Mouse (Mus musculus) gastrocnemius, postnatal 25 days (tissue): ENCODE data around the gene Klhl23. TPM values are rescaled to one million over a fixed set of nuclear protein-coding genes. Genes with fewer than 3 reads are reported as not detected.
"Not testable (repeated sequence)": the region's sequence is repeated elsewhere in the genome, so short reads cannot be mapped to it uniquely, and the experiment has no call there.

Experiments
- DNase-seq: peaks from one replicate; pipeline ENCODE4 v3.0.0; 2022
- long read RNA-seq, 2 experiments: library from polyadenylated mRNA; stranded (forward); transcript quantifications; one replicate each; pipeline ENCODE4 v2.0.0; 2021
- total RNA-seq, 2 experiments: library from RNA; stranded (reverse); gene quantifications; 1 replicate in 1 of 2; 2 replicates in 1 of 2; pipeline ENCODE4 v1.2.3; 2021

Gene Klhl23
- total RNA-seq: 10 to 100 TPM; 14.1 to 19.0 TPM
- long read RNA-seq, experiment 1, full-length matches to known transcripts: 4 of 9 reads
- long read RNA-seq, experiment 1, partial matches to known transcripts: 1 of 9 reads
- long read RNA-seq, experiment 1, other reads (novel, unspliced or antisense): 4 of 9 reads
- long read RNA-seq, experiment 2, full-length matches to known transcripts: 4 of 18 reads
- long read RNA-seq, experiment 2, partial matches to known transcripts: 1 of 18 reads
- long read RNA-seq, experiment 2, other reads (novel, unspliced or antisense): 13 of 18 reads

DNA sequence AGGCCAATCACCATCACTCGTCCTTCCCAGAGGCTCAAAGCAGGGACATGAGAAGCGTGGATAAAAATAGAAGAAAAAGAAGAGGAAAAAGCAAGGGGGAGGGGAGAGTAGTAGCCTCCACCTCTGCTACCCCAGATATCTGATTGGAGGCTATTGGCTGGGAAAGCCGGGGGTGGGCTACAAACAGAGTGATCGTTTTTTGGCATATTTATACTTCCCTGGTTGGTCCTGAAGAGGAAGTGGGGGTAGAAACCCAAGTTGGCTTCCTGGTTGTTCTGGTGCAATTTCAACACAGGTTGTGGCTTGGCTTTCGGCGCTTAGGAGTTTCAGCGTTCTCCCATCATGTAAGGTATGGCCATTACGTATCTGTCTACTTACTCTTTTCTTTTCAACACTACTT, at the start of gene Klhl23:
Gene Klhl23 (plus strand): TSS at position 234 of the 400 bp plus-strand sequence.
- no peak for DNase-seq

DNA sequence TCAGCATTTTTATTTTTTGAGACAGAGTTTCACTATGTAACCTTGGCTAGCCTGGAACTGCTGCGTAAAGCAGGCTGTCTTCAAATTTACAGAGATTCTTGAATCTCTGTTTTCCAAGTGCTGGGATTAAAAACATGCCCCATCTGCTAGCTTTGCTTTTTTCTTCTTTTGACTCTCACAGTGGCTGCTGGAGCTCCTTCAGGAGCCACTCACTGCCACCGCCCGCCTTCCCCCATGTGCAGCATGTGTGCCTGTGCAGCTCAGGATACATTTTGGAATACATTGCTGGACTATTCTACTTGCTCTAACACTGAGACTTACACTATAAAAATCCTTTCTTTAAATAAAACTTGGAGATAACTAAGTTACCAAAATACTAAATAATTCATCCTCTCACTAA, 48.4 kb upstream of the Klhl23 start:
- no peak for DNase-seq

GRCm38 (mm10) chr2:69777985-69778835, 43.5 kb upstream of the Klhl23 start:
- DNase-seq: no peak

DNA sequence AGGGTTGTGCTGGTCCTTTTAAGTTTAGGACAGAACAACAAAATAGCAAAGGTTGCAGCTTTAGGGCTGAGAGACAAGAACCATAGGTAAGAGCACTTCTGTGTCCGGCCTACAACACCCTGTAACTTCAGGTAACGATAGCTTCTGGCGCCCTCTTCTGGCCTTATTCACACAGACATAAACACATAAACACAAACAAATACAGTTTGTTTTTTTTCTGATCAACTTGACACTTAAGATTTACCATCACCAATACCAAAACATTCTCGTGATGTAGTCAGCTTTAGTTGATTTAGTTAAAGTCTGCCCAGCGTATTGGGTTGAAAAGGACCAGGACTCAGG, 42.9 kb upstream of the Klhl23 start:
- DNase-seq: no peak

- DNase-seq: no peak
Measured at GRCm38 (mm10) chr2:69788974-69789373, 32.8 kb upstream of the Klhl23 start.

- DNase-seq: peak; percentile 97
Measured at GRCm38 (mm10) chr2:69789429-69790069, 32.2 kb upstream of the Klhl23 start, which contains the start of the genes Ccdc173 and Phospho2. TSS of gene Ccdc173 (minus strand) at chr2:69789575. TSS of gene Phospho2 (plus strand) at chr2:69789623.

GRCm38 (mm10) chr2:69790285-69790684, 31.5 kb upstream of the Klhl23 start:
- DNase-seq: peak; percentile 77

GRCm38 (mm10) chr2:69790722-69791121, 31.0 kb upstream of the Klhl23 start:
- no peak for DNase-seq

DNA sequence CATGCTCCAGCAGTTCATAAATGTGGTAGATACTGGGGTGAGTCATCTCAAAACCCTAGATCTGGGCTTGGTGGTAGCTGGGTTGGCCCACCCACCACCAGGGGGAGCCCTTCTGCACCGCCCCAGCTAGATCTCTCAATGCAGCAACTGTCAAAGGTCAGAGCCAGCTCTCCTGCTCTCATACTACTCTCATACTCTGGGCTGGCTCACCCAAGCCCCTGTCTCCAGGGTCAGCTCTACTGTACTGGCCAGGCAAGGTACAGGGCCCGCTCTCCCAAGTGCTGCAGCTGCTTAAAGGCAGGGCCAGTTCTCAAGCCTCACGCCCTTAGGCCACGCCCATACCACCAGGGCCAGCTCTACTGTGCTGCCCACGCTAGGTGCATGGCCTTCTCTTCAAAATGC, 18.8 kb upstream of the Klhl23 start:
- DNase-seq: peak; percentile 67

DNA sequence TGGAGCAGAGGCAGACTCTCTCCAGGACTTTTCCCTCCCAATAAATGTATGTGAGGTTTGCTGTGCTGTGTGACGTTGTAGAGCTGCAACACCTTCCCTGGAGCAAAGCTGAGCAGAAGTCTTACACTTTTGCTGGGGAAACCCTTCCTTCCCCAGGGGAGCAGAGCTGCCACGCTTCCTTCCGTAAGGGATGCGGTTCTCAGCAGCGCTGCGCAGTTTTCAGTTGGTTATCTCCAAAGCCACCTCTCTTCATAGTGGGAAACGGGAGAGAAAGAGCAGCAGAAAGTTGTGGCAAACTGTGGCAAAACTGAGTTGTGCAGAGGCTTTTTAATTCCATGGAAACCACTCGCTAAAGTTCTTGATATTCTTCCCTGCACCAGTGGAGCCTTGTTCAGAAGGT, 18.0 kb upstream of the Klhl23 start:
- DNase-seq: no peak

GRCm38 (mm10) chr2:69804663-69805062, 17.1 kb upstream of the Klhl23 start:
- not testable (repeated sequence) for DNase-seq

DNA sequence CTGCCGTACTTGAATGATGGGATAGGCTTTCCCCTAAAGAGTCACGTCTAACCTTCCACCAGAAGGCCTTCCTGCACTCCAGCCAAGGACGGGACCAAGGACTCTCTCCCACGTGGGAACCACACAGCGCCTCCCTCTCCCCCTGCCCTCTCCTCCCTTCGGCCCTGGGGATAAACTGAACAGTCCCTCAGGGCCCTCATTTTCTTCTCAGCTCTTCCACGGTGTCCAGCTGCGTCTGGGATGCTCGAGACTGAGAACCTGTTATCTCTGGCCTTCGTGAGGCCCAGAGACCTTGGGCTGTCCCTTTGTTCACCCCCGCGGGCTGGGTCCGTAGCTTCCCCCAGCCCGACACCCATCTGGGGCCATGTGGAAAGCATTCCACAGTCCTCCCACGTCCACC, 11.6 kb upstream of the Klhl23 start:
- no peak for DNase-seq

DNA sequence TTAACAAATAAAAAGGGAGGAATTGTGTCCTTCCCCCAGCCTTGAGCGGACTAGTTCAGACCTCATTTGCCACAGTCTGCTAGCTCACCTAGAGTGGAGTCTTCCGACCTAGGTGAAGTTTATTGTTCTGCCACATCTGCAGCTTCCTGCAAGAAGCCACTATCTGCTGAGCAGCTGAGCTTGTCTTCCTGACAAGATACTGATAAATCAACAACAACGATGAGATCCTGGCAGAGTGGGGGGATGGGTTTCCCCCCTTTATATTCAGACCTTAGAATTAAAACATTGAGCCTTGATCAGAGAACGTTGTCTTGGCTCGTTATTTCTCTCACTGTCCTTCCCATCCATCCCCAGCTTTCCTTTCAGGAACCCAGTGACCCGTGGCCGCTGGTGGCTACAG, 10.4 kb upstream of the Klhl23 start:
- DNase-seq: not testable (repeated sequence)

DNA sequence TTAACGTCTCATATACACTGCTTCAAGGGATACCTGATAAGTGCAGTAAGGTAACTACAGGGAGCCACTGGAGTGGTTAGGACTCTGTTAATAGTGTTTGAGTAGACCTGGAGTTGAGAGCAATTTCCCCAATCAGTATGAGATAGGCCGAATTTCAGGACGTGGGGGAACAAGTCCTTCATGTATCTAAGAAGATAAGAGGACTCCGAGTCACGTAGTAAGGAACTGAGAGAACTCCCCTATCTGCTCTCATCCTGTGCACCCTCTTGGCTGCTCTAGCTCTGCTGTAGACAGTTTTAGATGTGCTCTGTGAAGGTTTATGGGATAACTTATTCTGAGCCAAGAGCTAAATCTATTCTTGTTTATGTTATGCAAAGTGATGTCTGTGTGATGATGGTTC, 5.2 kb upstream of the Klhl23 start:
- DNase-seq: no peak

DNA sequence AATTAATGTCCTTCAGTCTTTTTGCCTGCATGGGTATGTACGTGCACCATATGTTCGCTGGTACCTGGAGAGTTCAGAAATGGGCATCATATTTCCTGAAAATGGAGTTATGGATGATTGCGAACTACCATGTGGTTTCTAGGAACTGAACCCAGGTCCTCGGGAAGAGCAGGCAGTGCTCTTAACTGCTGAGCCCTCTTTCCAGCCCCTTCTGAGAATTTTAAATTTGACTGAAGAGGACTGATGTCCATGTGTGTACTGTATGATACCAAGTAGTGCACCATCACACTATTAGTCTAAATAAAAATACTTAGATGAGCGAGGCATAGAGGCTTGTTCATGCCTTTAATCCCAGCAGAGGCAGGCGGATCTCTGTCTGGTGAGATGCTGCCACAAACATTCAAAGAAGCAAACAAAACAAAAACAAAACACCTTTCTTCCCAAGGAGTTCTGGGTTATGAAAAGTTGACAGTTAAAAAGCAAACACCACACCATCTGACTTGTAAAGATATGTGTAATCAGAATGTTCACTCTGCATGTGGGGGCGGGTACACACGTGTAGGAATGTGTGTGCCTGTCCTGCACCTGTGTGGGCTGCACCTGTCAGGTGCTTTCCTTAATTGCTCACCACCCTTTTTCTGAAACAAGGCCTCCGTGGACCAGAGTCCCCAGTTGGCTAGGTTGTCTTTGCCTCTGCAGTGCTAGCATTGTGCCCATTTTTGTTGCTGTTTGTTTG, 3.2 kb upstream of the Klhl23 start:
- no peak for DNase-seq

- DNase-seq: no peak
Measured at GRCm38 (mm10) chr2:69820201-69820600, 1.5 kb upstream of the Klhl23 start.

- DNase-seq: peak; percentile 30
Measured at GRCm38 (mm10) chr2:69822361-69823128, 801 bp downstream of the Klhl23 start.

DNA sequence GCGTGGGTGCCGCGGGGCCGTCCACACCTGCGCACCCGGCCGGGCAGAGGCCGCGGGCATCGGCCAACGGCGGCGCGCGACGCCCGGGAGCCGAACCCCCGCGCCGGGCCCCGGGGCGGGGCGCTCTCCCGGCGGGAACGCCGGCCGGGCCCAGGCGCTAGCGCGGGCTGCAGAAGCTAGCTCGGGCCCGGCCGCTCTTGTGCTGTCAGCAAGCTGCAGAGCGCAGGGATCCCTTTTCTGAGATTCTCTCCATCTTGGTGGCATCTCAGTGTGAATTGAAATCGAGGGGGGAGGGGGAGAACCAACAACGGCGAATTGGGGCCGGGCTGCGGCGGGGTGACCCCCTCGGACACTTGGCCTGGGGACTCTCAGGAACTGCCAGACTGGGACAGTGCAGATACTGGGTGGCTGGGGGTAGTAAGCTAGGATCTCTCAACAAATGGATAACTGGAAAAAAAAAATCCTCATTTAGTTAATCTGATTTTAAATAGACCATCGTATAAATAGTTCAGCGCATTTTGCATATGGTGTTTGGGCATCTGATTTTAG, 1.5 kb downstream of the Klhl23 start:
- peak; percentile 25 for DNase-seq

GRCm38 (mm10) chr2:69825898-69826297, 4.2 kb downstream of the Klhl23 start:
- no peak for DNase-seq

GRCm38 (mm10) chr2:69826380-69826779, 4.6 kb downstream of the Klhl23 start:
- no peak for DNase-seq

GRCm38 (mm10) chr2:69828031-69828430, 6.3 kb downstream of the Klhl23 start:
- DNase-seq: no peak
